Mouse (Mus musculus) retina, postnatal 1 day (tissue): ENCODE measurements around the gene Stx4a.
"Not testable (repeated sequence)": the region's sequence is repeated elsewhere in the genome, so short reads cannot be mapped to it uniquely, and the experiment has no call there.

Source experiments
- DNase-seq: peaks from one replicate; pipeline ENCODE4 v3.0.0-alpha.2; 2012

The Stx4a gene

GRCm38 (mm10) chr7:127870136-127870821 is 46.2 kb downstream of the Stx4a start:
- peak; percentile 15 for DNase-seq

GRCm38 (mm10) chr7:127874812-127875626 is 50.9 kb downstream of the Stx4a start:
- no peak for DNase-seq

GRCm38 (mm10) chr7:127875627-127876001 is 51.5 kb downstream of the Stx4a start:
- DNase-seq: peak; percentile 99

- peak; percentile 95 for DNase-seq
Observed at GRCm38 (mm10) chr7:127876041-127876466, 52.0 kb downstream of the Stx4a start, which contains the start of gene Zfp646. TSS of gene Zfp646 (plus strand) at chr7:127876221.

GRCm38 (mm10) chr7:127876467-127877348 is 52.6 kb downstream of the Stx4a start, which contains the start of gene Zfp668:
TSS of gene Zfp668 (minus strand) at chr7:127876828.
- peak; percentile 98 for DNase-seq

- DNase-seq: no peak
Observed at GRCm38 (mm10) chr7:127879301-127879700, 55.2 kb downstream of the Stx4a start.

- DNase-seq: no peak
Observed at GRCm38 (mm10) chr7:127880431-127880830, 56.3 kb downstream of the Stx4a start.

GRCm38 (mm10) chr7:127885951-127886350 is 61.9 kb downstream of the Stx4a start:
- no peak for DNase-seq

GRCm38 (mm10) chr7:127886551-127886950 is 62.5 kb downstream of the Stx4a start:
- no peak for DNase-seq

- DNase-seq: no peak
Observed at GRCm38 (mm10) chr7:127887191-127887590, 63.1 kb downstream of the Stx4a start.

GRCm38 (mm10) chr7:127887781-127888180 is 63.7 kb downstream of the Stx4a start:
- DNase-seq: no peak

- DNase-seq: no peak
Observed at GRCm38 (mm10) chr7:127888821-127889220, 64.7 kb downstream of the Stx4a start.

GRCm38 (mm10) chr7:127890798-127891197 is 66.7 kb downstream of the Stx4a start, which contains the start of gene Prss53:
TSS of gene Prss53 (minus strand) at chr7:127890970.
- no peak for DNase-seq

GRCm38 (mm10) chr7:127894480-127894879 is 70.4 kb downstream of the Stx4a start:
- DNase-seq: no peak

- DNase-seq: peak; percentile 97
Observed at GRCm38 (mm10) chr7:127895442-127895841, 71.3 kb downstream of the Stx4a start, which contains the start of the genes Gm21974 and Vkorc1. TSS of gene Gm21974 (minus strand) at chr7:127895454. TSS of gene Vkorc1 (minus strand) at chr7:127895617.

- not testable (repeated sequence) for DNase-seq
Observed at GRCm38 (mm10) chr7:127895891-127896290, 71.8 kb downstream of the Stx4a start.

- peak; percentile 74 for DNase-seq
Observed at GRCm38 (mm10) chr7:127896384-127896783, 72.3 kb downstream of the Stx4a start.

GRCm38 (mm10) chr7:127897542-127897941 is 73.4 kb downstream of the Stx4a start:
- DNase-seq: no peak

GRCm38 (mm10) chr7:127898179-127898956 is 74.3 kb downstream of the Stx4a start:
- DNase-seq: no peak
